Mouse (Mus musculus) CH12.LX (cell line): ENCODE results near the gene Ccz1. TPM values are rescaled to one million over a fixed set of nuclear protein-coding genes. Genes with fewer than 3 reads are reported as not detected.

ENCODE experiments used
- DNase-seq: peaks from one replicate; pipeline ENCODE4 v3.0.0-alpha.2; 2013; ENCODE audit errors: extremely low read depth
- H3K27ac ChIP-seq: 2 replicates; pipeline ENCODE4 v1.5.1; 2012; ENCODE audit warnings: low read depth, mild to moderate bottlenecking, control low read depth, moderate library complexity; ENCODE audit not compliant: insufficient read depth
- H3K27me3 ChIP-seq: replicated peaks from 2 replicates; pipeline ENCODE3; 2012; ENCODE audit warnings: inconsistent platforms
- H3K36me3 ChIP-seq, 2 experiments: replicated peaks in 1 of 2; 2 replicates each; pipeline versions ENCODE3 to v1.6.1; 2012; ENCODE audit warnings: inconsistent platforms in 1 of 2, low read length in 1 of 2, mild to moderate bottlenecking in 1 of 2, mixed read lengths in 1 of 2, moderate library complexity in 1 of 2; ENCODE audit not compliant: control insufficient read depth in 1 of 2, insufficient read depth in 1 of 2
- H3K4me1 ChIP-seq, 2 experiments: 2 replicates each; pipeline ENCODE4 v1.6.1; 2012; ENCODE audit warnings: inconsistent platforms in 1 of 2, moderate library complexity in 1 of 2; ENCODE audit not compliant: insufficient read depth in 2 of 2, control insufficient read depth in 1 of 2
- H3K4me2 ChIP-seq: 2 replicates; pipeline ENCODE4 v1.6.1; 2012; ENCODE audit warnings: low read depth, mild to moderate bottlenecking, control low read depth; ENCODE audit not compliant: poor library complexity, insufficient read depth, severe bottlenecking
- H3K4me3 ChIP-seq, 3 experiments: fragments of 150-350 bp in 1 of 3; sonication (generic) in 1 of 3; replicated peaks in 1 of 3; 2 replicates each; pipeline versions ENCODE3 to v1.5.1; 2011 to 2012; ENCODE audit warnings: low read depth in 2 of 3, low read length in 2 of 3, mild to moderate bottlenecking in 2 of 3, moderate library complexity in 2 of 3, control low read depth in 1 of 3, improper control_type of control experiment in 1 of 3, inconsistent platforms in 1 of 3, mixed read lengths in 1 of 3; ENCODE audit not compliant: poor library complexity in 1 of 3
- H3K79me2 ChIP-seq: replicated peaks from 2 replicates; pipeline ENCODE4 v1.6.1; 2012; ENCODE audit warnings: mild to moderate bottlenecking, moderate library complexity; ENCODE audit not compliant: control insufficient read depth, poor library complexity, insufficient read depth, severe bottlenecking; ENCODE audit errors: extremely low read depth
- H3K9ac ChIP-seq: 2 replicates; pipeline ENCODE4 v1.6.1; 2012; ENCODE audit warnings: low read depth, mild to moderate bottlenecking, control low read depth, moderate library complexity; ENCODE audit not compliant: insufficient read depth
- H3K9me3 ChIP-seq: replicated peaks from 2 replicates; pipeline ENCODE3; 2012; ENCODE audit warnings: low read length, inconsistent platforms, mixed read lengths
- BHLHE40 ChIP-seq: IDR thresholded peaks from 2 replicates; pipeline ENCODE4 v1.6.1; 2011; ENCODE audit warnings: mild to moderate bottlenecking, low read depth, low read length, improper control_type of control experiment
- CHD1 ChIP-seq: IDR thresholded peaks from 2 replicates; pipeline ENCODE4 v1.6.1; 2012; ENCODE audit warnings: low read depth, low read length, improper control_type of control experiment, inconsistent platforms
- CHD2 ChIP-seq: IDR thresholded peaks from 2 replicates; pipeline ENCODE4 v1.6.1; 2011; ENCODE audit warnings: low read length, improper control_type of control experiment
- CTCF ChIP-seq, 2 experiments: IDR thresholded peaks in 1 of 2; conservative IDR thresholded peaks in 1 of 2; 2 replicates each; pipeline ENCODE4 v1.5.1; 2011 to 2012; ENCODE audit warnings: low read depth in 2 of 2, low read length in 2 of 2, improper control_type of control experiment in 1 of 2, inconsistent platforms in 1 of 2, mild to moderate bottlenecking in 1 of 2, moderate library complexity in 1 of 2
- GABPA ChIP-seq: IDR thresholded peaks from 2 replicates; pipeline ENCODE4 v1.6.1; 2012; ENCODE audit warnings: low read depth, low read length, improper control_type of control experiment, inconsistent platforms; ENCODE audit not compliant: insufficient replicate concordance
- IRF4 ChIP-seq: IDR thresholded peaks from 2 replicates; pipeline ENCODE4 v1.6.1; 2014; ENCODE audit warnings: low read depth, mild to moderate bottlenecking, inconsistent platforms, low read length, improper control_type of control experiment
- JUN ChIP-seq: IDR thresholded peaks from 2 replicates; pipeline ENCODE4 v1.6.1; 2011; ENCODE audit warnings: low read depth, mild to moderate bottlenecking, low read length, improper control_type of control experiment, moderate library complexity; ENCODE audit not compliant: insufficient read depth
- JUND ChIP-seq: conservative IDR thresholded peaks from 2 replicates; pipeline ENCODE4 v1.6.1; 2011; ENCODE audit warnings: low read depth, low read length, improper control_type of control experiment
- KAT2A ChIP-seq: IDR thresholded peaks from 2 replicates; pipeline ENCODE4 v1.6.1; 2012; ENCODE audit warnings: low read length, improper control_type of control experiment, inconsistent platforms; ENCODE audit not compliant: insufficient replicate concordance
- MAFK ChIP-seq: IDR thresholded peaks from 2 replicates; pipeline ENCODE4 v1.6.1; 2011; ENCODE audit warnings: low read length, improper control_type of control experiment; ENCODE audit not compliant: insufficient replicate concordance
- MAX ChIP-seq: IDR thresholded peaks from 2 replicates; pipeline ENCODE4 v1.6.1; 2011; ENCODE audit warnings: low read length, improper control_type of control experiment
- MAZ ChIP-seq: IDR thresholded peaks from 2 replicates; pipeline ENCODE4 v1.6.1; 2012; ENCODE audit warnings: low read depth, mild to moderate bottlenecking, inconsistent platforms, low read length, improper control_type of control experiment, moderate library complexity
- MYC ChIP-seq: IDR thresholded peaks from 2 replicates; pipeline ENCODE4 v1.6.1; 2011; ENCODE audit warnings: low read depth, mild to moderate bottlenecking, improper control_type of control experiment, low read length
- NELFE ChIP-seq: IDR thresholded peaks from 2 replicates; pipeline ENCODE4 v1.6.1; 2011; ENCODE audit warnings: low read depth, low read length, improper control_type of control experiment
- POLR2A ChIP-seq: IDR thresholded peaks from 2 replicates; pipeline ENCODE4 v1.6.1; 2011; ENCODE audit warnings: low read depth, mild to moderate bottlenecking, improper control_type of control experiment, low read length
- POLR2AphosphoS2 ChIP-seq: IDR thresholded peaks from 2 replicates; pipeline ENCODE4 v1.6.1; 2011; ENCODE audit warnings: low read depth, low read length, improper control_type of control experiment
- RAD21 ChIP-seq: IDR thresholded peaks from 2 replicates; pipeline ENCODE4 v1.6.1; 2011; ENCODE audit warnings: low read depth, mild to moderate bottlenecking, low read length, improper control_type of control experiment, moderate library complexity
- USF1 ChIP-seq: IDR thresholded peaks from 2 replicates; pipeline ENCODE4 v1.6.1; 2014; ENCODE audit warnings: low read depth, mild to moderate bottlenecking, inconsistent platforms, low read length, improper control_type of control experiment
- USF2 ChIP-seq: conservative IDR thresholded peaks from 2 replicates; pipeline ENCODE4 v1.6.1; 2011; ENCODE audit warnings: low read depth, low read length, improper control_type of control experiment
- ZC3H11A ChIP-seq: IDR thresholded peaks from 2 replicates; pipeline ENCODE4 v1.6.1; 2012; ENCODE audit warnings: low read depth, mild to moderate bottlenecking, inconsistent platforms, low read length, improper control_type of control experiment
- ZMIZ1 ChIP-seq: IDR thresholded peaks from 2 replicates; pipeline ENCODE4 v1.6.1; 2012; ENCODE audit warnings: low read depth, mild to moderate bottlenecking, inconsistent platforms, low read length, improper control_type of control experiment
- ZNF384 ChIP-seq: IDR thresholded peaks from 2 replicates; pipeline ENCODE4 v1.6.1; 2012; ENCODE audit warnings: low read depth, low read length, improper control_type of control experiment, inconsistent platforms
- dilution Hi-C: fragments of 300-500 bp; cut with MboI; formaldehyde crosslinking; loops from 2 replicates; pipeline ENCODE4 v1.14.3; 2020; ENCODE audit warnings: low sequenced_read_pairs; ENCODE audit not compliant: extremely low pct_unique_long_range_greater_than_20kb, extremely low pct_ligation_motif_present
- in situ Hi-C: fragments of 300-500 bp; cut with MboI; formaldehyde crosslinking; loops from 3 replicates; pipeline ENCODE4 v1.14.3; 2019; ENCODE audit warnings: low sequenced_read_pairs, low pct_ligation_motif_present, low pct_unique_long_range_greater_than_20kb, mixed read lengths
- polyA plus RNA-seq: library from polyadenylated mRNA; unstranded; fragments of >175 nt; gene quantifications from 2 replicates; pipeline ENCODE4 v1.2.1, GENCODE M21; 2012; ENCODE audit warnings: low read depth; ENCODE audit not compliant: insufficient read length
- total RNA-seq, 2 experiments: library from RNA; depleted of rRNA; stranded (reverse); fragments of 300-350 nt in 1 of 2; fragments of >200 nt in 1 of 2; gene quantifications; 2 replicates each; pipeline ENCODE4 v1.2.3; 2012 to 2014

Gene Ccz1
- total and polyA plus RNA-seq, 3 experiments = 64.3 to 129 (median 91.0) TPM

GRCm38 (mm10) chr5:143980858-143981257 is 33.8 kb downstream of the Ccz1 start:
- H3K36me3 ChIP-seq = peaks cover 13 to 46% of the 10 kb centered on the region in 2 experiments
- no peaks in the 10 kb centered on the region for H3K27me3 ChIP-seq
- no peaks in the 10 kb centered on the region for H3K79me2 ChIP-seq
- no peak for DNase-seq
- no peaks in the 10 kb centered on the region for H3K4me1 ChIP-seq
- in situ Hi-C loops = no loop called here
- no peak overlapping the region for H3K27ac ChIP-seq
- TF ChIP-seq GABPA (no peak), MAFK (no peak)
- dilution Hi-C loops = no loop called here
- H3K4me2 ChIP-seq = no peak overlapping the region
- no peak overlapping the region for H3K4me3 ChIP-seq
- H3K9ac ChIP-seq = no peak overlapping the region
- H3K9me3 ChIP-seq = no peaks in the 10 kb centered on the region

GRCm38 (mm10) chr5:143976726-143977431 is 37.8 kb downstream of the Ccz1 start:
- H3K9ac ChIP-seq = no peak overlapping the region
- H3K27me3 ChIP-seq = no peaks in the 10 kb centered on the region
- in situ Hi-C loops = no loop called here
- dilution Hi-C loops = no loop called here
- TF ChIP-seq BHLHE40 (no peak), ZNF384 (no peak), KAT2A (no peak), MAZ (no peak), RAD21 (no peak), USF1 (no peak), CHD2 (no peak), USF2 (no peak), ZMIZ1 (no peak), CHD1 (no peak), MAX (no peak), ZC3H11A (no peak), POLR2A (no peak), NELFE (no peak), JUND (no peak), POLR2AphosphoS2 (no peak), MYC (no peak), CTCF (conservative IDR thresholded peaks at IDR 0.05 in 1 of 2, IDR thresholded peaks at IDR 0.05 in 1 of 2; ENCODE audit: low read depth in 2 of 2, low read length in 2 of 2) (no peak), JUN (no peak), IRF4 (no peak)
- TF ChIP-seq, all 38 proteins: peak for 0
- H3K4me3 ChIP-seq = no peak overlapping the region
- no peak for DNase-seq
- peaks cover 0 to 4% of the 10 kb centered on the region in 2 experiments; a peak in 1 of 4 replicates for H3K4me1 ChIP-seq
- no peaks in the 10 kb centered on the region for H3K9me3 ChIP-seq
- H3K79me2 ChIP-seq = no peaks in the 10 kb centered on the region
- H3K36me3 ChIP-seq = peaks cover 0 to 8% of the 10 kb centered on the region in 2 experiments
- no peak overlapping the region for H3K27ac ChIP-seq
- no peak overlapping the region for H3K4me2 ChIP-seq
